Mouse (Mus musculus) adrenal gland, postnatal 4 days (tissue): ENCODE data around the gene Yaf2. TPM values are rescaled to one million over a fixed set of nuclear protein-coding genes. Genes with fewer than 3 reads are reported as not detected.
"Not testable (repeated sequence)": the region's sequence is repeated elsewhere in the genome, so short reads cannot be mapped to it uniquely, and the experiment has no call there.

Experiments used
- DNase-seq, 2 experiments: peaks; one replicate each; pipeline ENCODE4 v3.0.0; 2021 to 2022; ENCODE audit warnings: low spot score in 2 of 2, mixed read lengths in 2 of 2
- total RNA-seq, 2 experiments: library from RNA; stranded (reverse); gene quantifications; 2 replicates each; pipeline ENCODE4 v1.2.3; 2021

The Yaf2 gene
- total RNA-seq, 2 experiments from 2014 or later, result 43.3 to 47.6 TPM

DNA sequence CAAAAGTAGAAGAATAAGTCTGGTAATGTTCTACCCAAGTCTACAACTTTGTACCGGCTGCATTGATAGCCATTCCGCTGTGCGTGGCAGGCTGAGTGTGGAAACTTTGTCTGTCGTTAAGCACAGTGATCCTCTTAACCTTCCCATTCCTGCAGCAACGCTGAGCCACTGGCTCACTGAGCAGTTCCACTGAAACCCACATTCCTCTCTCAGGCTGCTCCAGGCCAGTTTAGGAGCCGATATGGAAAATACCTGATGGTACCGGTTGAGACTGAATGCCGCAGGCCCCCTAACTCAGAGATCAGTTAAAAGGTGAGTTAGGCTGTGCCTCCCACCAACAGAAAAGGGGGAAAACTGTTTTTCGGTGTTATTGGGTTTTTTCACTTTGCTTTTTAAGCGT is 81.4 kb downstream of the Yaf2 start:
- DNase-seq, result no peak

DNA sequence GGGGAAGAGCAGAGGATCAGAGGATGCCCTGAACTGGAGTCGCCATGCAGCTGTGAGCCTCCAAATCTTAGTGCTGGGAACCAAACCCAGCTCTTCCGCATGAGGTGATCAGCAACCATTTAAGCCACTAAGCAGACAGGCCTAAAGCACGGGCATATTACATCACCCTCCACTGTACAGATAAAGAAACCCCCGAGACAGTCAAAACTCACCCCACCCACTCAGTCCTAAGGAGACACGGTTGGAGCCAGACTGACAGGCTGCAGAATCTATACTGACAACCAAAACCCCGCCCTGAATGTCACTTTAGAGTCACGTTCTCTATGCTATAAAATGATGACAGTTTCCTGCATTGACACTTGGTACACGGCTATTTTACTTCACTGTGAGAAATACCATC is 83.6 kb downstream of the Yaf2 start:
- no peak for DNase-seq

DNA sequence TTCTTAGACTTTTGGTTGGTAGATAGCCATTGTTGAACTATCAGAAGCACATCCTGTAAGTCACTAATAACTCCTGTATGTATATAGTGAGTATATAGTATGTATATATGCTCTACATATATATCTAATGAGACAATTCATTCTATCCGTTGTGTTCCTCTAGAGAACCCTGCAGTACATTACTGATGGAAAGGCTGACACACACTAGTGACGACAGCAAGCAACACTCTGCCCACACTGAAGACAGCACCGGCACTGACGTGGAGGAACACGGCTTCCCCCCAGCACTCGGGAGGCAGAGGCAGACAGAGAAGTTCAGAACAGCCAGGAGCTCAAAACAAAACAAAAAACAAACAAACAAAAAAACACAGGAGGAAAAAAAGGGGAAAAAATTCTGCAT is 84.3 kb downstream of the Yaf2 start:
- no peak for DNase-seq

DNA sequence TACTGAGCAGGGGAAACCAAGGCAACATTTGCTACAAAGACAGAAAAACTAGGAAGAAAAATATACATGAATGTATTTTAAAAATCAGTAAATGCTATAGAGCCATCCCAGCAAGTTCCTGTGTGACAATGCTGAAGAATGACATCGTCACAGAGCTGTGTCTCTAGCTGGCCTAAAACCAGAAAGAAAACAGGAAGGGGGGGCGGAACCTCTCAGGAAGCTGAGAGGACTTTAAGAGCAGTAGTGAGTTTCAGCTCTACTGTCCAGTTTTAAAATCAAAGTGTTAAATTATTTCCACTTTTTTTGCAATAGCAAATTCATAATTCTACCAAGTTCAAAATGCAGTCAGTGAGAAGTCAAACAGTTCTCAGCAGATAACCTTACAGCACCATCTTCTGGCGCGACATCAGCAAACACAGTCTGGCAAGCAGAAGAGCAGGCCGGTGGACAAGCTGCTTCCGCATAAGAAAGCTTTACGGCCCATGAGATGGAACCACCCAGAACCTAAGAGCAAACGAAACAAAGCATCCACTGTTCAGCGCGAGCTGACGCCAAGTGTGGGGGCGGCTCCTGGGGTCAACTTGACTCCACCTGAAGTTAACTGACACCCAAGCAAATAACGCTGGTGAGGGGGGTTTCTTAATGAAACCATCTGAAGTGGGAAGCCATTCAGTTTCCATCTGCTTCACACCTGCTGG is 85.0 kb downstream of the Yaf2 start:
- DNase-seq, result no peak

DNA sequence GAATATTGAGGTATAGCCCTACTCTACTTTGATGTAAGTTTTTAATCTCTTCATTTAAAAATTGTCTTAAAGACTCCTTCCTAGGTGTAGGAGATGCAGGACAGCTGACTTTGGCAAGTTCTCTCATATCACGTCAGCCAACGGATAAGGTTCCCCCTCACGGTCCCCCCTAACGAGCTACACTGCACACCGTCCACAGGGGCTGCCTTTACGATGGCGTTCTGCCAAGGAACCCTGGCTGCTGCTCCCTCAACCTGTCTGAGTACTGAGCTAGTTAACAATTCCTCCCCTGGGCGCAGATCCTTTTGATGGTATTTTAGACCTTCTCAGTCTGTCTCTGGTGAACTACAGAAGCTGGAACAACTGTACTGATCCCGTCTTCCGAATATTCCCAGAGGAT is 93.5 kb downstream of the Yaf2 start:
- DNase-seq, result no peak

DNA sequence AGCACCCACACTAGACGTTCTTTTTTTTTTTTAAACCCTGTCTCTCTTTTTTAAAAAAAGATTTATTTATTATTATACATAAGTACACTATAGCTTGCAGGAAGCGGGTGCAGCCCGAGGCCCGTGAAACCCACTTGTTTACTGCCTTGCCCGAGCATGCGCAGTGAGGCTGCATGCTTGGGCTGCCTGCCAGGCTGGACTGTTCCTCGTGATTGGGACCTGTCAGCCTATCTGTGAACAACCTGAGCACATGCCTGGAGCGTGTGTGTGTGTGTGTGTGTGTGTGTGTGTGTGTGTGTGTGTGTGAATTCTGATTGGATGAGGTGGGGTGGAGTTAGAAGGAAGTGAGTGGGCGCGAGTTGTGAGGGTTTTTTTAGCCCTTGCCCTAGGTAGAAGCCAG is 100.3 kb downstream of the Yaf2 start:
- not testable (repeated sequence) for DNase-seq

Other genes starting within 250 kb of the Yaf2 start
- 10 to 100 TPM; 32.9 to 33.2 TPM for gene Gxylt1, start 61.8 kb downstream of the Yaf2 start, total RNA-seq
- gene Zcrb1, start 61.4 kb upstream of the Yaf2 start, total RNA-seq, result 10 to 100 TPM; 87.7 to 94.0 TPM
- gene Pphln1, start 61.4 kb upstream of the Yaf2 start, total RNA-seq, result 10 to 100 TPM; 40.6 to 44.6 TPM